Mouse (Mus musculus) naive thymus-derived CD4-positive, alpha-beta T cell, adult 2 months (primary cell): ENCODE data around the gene Rdh8.
A peak's percentile ranks its signal among the peaks of the same experiment; 100 is the strongest.

Source experiments
- DNase-seq: peaks from one replicate; pipeline ENCODE4 v3.0.0-alpha.2; 2011; ENCODE audit warnings: low read depth

Rdh8 gene

DNA sequence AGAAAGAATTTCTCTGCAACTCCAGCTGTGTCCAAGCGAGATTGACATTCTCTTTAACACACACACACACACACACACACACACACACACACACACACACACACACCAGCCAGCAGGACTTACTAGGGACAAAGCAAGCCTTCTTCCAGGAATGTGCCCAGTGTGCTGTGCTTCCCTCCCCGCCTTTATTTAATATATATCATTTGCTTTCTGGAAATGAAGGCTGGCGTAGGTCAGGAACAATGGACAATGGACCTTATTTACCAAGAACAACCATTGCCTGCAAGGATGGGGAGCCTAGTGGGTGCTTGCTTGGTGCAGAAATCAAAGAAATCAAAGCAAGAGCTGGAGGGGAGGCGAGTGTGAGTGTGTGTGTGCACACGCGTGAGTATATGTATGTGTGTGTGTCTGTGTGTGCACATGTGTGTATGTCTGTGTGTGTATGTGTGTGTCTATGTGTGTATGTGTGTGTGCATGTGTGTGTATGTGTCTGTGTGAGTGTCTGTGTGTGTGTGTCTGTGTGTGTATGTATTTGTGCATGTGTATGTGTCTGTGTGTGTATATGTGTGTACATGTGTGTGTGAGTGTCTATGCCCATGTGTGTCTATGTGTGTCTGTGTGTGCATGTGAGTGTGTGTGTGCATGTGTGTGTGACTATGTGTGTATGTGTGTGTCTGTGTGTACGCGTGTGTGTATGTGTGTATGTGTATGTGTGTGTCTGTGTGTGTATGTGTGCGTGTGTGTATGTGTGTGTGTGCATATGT is 19.1 kb downstream of the Rdh8 start:
- no peak for DNase-seq

- no peak for DNase-seq
Observed at GRCm38 (mm10) chr9:20838931-20839330, 20.6 kb downstream of the Rdh8 start.

- no peak for DNase-seq
Observed at GRCm38 (mm10) chr9:20842211-20842610, 23.9 kb downstream of the Rdh8 start.

- DNase-seq, result no peak
Observed at GRCm38 (mm10) chr9:20842670-20843069, 24.4 kb downstream of the Rdh8 start.

DNA sequence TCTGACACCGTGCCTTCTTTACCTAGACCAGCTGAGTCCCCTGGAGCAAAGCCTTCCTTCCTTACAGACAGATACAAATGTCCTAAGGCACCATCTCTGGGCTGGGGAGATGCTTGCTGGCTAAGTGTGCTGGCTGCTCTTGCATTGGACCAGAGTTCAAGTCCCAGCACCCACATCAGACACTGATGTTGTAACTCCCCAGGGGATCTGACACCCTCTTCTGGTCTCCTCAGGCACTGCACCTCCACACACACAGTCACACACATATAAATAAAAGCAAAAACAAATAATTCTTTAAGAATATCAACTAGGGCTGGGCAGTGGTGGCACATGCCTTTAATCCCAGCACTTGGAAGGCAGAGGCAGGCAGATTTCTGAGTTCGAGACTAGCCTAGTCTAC is 31.9 kb downstream of the Rdh8 start:
- no peak for DNase-seq

- peak; percentile 62 for DNase-seq
Observed at GRCm38 (mm10) chr9:20857131-20857530, 38.8 kb downstream of the Rdh8 start.

DNA sequence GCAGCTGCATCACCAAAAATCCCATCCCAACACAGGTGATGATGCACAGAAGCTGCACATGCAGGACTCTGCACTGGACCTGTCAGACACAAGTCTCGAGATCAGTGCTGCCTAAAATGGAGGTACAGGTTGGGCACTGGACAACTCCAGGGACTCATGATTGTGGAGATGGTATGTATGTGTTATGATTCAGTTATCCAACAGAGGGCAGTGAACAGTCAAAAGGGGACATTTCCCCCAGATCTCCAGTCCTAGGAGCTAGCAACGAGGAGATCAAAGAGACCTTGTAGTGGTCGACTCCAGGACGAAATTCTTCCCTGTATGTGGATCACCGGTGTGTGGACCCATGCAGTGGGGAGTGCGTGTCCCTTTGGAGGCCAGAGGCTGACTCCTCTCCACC is 41.6 kb downstream of the Rdh8 start:
- no peak for DNase-seq

DNA sequence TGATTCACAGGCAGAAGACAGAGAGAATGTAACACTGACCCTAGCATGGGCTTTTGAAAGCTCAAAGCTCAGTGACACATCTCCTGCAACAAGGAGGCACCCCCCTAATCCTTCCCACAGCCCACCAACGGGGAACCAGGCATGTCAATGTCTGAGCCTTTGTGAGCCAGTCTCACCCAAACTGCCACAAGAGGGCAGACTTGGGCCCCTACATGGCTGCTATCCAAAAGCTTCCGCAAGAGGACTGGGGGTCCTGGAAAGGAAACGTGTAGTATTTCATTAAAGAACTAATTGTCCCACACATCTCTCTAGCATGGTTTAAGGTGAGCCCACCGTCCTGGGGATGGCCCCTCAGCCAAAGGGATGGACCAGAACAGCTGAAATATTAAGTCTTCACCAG is 43.5 kb downstream of the Rdh8 start:
- DNase-seq, result peak; percentile 56

DNA sequence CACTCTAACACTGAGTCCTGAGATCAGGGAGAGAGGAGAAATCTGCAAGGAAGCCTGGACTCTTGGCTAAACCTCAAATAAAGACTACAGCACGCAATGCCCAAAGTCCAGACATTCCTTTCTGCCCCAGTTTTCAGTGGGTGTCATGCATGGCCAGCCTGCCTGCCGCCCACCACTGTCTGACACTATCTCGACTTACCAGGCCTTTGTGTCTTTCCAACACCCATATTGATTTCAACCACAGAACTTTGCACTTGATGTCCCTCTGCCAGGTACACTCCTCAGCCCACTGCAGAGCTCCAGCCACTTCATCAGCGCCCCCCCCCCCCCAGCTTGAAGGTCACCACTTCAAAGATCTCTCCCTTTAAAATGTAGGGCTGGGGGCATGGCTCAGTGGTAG is 43.9 kb downstream of the Rdh8 start:
- no peak for DNase-seq

DNA sequence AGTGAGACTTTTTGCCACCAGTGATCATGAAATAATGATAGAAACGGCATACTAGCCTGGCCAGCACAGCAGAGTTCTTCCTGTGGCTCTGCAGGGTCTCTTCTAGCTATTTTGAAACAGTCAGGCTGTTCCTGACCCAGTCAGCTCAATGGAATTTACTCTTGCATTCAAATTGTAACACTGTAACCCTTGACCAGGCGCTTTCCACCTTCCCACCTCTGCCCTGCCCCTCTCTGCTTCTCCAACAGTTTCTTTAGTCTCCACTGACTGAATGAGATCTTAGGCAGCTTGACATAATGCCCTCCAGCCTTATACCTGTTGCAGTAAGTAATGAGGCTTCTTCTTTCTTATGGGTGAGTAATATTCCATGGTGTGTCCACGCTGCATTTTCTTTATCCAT is 48.6 kb downstream of the Rdh8 start:
- DNase-seq, result no peak

DNA sequence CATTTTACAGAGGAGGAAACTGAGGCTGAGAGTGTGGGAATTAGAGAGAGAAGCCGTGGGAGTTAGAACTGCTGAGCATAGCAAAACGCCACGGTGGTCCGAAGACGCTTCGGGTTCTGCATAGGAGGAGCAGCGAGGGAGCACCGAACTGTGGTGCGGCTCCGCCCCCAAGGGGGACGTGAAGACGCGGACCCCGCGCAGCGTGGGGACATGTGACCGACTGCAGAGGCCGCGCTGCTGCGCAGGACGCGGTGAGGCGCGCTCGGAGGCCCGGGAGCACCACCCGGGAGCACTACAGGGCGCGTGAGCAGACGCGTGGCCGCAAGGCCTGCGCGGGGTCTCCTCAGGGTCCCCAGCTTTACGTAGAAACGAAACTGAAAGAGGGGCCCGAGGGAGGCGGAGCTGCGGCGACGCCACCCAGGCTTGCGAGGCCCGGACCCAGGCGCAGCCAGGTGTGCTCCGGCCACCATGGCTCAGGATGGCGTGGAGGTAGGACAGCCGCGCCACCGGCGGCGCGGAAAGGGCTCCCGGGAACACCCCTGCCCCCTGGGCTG is 50.2 kb downstream of the Rdh8 start, which contains the start of gene A230050P20Rik:
Gene A230050P20Rik, plus strand, starts transcription at position 195 of the 554 bp plus-strand sequence.
- peak; percentile 71 for DNase-seq

DNA sequence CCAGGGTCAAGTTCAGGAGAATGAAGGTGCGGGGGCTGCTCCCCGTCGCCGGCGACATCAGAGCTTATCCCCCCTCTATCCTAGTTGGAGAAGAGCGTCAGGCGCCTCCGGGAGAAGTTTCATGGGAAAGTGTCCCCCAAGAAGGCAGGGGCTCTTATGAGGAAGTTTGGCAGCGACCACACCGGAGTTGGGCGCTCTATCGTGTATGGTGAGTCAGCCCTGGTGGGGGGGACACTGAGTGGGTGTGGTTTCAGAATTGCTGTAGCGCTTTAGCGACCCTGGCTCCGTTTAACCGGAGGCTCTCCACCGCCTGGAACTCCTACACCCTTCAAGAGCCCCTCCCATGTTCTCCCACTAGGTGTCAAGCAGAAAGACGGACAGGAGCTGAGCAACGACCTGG is 50.9 kb downstream of the Rdh8 start:
- peak; percentile 40 for DNase-seq

DNA sequence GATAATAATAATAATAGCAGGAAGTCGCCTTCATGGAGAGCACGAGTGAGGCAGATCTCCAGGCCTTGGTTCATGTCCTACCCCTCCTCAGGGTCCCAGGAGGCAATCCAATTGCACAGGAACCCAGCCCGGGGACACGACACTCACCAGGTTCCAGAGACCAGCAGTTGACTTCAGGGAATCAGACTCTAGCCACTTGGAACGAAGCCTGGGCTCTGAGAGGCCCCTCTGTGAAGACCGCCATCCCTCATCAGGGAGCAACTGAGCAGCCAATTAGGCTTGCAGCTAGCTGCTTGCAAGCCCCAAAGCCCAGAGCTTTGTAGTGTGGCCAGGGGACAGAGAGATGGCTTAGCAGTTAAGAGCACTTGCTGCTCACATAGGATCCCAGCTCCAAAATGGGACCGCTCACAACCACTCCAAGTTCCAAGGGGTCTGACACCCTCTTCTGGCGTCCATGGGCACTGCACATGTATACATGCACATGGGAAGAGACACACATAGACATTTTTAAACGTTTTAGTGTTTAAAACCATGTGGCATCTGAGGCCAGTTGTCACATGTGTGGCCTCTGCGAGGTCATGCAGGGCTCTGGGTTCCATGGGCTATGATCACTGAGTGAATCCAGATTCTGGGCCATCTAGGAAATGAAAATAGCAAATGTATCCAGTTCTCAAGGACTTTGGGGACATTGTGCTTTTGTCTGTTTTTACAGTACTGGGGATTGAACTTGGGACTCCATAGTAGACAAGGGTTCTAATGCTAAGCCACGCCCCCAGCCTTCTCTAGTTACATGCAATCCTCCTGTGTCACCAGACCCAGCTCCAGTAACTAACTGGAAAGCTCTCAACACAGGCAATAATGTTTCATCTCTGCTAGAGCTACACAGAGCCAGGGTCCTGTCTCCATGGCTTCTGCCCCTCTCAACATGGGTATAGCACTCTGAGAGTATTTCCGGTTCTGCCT is 52.2 kb downstream of the Rdh8 start:
- no peak for DNase-seq

GRCm38 (mm10) chr9:20872991-20873390 is 54.7 kb downstream of the Rdh8 start:
- no peak for DNase-seq

GRCm38 (mm10) chr9:20873521-20873920 is 55.2 kb downstream of the Rdh8 start:
- no peak for DNase-seq

DNA sequence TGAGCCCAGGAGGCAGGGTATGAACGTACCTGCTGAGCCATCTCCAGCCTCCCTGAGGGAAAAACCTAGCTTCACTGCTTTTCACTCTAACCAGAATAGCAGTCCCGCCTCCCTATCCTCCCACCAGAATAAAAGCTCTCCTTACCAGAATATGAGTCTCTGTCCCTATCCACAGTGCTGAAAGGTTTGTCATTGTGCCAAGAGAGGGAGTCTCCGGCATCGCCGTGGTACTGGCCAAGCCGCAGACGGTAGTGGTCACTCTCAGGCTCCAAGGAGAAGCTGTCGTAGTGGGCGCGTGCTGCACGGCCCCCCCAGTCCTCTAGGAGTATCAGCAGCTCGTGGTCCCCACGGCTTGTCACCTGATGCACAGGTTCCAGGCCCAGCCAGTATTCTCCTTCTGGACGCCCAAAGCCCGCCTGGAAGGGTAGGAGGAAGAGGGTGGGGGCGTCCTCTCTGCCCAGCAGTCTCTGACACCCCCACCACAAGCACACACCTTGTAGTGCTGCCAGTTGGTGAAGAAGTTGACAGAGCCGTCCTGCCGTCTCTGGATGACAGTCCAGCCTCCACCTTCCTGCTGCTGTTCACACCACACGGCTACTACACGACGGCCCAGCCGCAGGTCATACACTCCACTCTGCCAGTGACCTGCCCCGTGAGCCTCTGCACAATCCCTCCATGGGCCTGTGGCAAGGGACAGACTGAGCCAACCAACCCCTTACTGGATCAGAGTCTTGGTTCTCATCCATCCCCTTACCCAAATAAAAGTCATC is 56.9 kb downstream of the Rdh8 start:
- no peak for DNase-seq
